Mouse (Mus musculus) cerebellum, adult 8-10 months (tissue): ENCODE measurements around the gene Epb41l4b.
A peak's percentile ranks its signal among the peaks of the same experiment; 100 is the strongest.

Experiments used
- DNase-seq: peaks from one replicate; pipeline ENCODE4 v3.0.0; 2022

Epb41l4b gene

DNA sequence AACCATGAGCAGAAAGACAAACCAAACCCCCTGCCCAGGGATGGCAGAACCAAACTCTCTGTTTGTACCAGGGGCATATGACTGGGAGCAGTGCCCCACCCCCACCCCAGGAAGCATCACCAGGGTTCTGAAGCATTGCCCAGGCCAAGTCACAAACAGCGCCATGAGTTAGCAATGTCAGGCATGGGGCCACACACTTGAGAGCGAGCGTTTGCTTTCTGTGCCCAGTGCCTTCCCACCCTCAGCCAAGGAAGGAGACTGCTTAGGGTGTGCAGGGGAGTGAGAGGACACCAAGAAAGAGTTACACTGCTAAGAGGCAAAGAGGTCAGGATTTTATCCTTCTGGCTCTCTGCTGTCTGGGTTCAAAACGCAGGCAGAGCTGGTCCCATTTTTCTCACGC lies 132.8 kb downstream of the Epb41l4b start:
- no peak for DNase-seq

GRCm38 (mm10) chr4:57007717-57008116 lies 135.5 kb downstream of the Epb41l4b start:
- no peak for DNase-seq

GRCm38 (mm10) chr4:57005011-57005410 lies 138.2 kb downstream of the Epb41l4b start:
- no peak for DNase-seq

DNA sequence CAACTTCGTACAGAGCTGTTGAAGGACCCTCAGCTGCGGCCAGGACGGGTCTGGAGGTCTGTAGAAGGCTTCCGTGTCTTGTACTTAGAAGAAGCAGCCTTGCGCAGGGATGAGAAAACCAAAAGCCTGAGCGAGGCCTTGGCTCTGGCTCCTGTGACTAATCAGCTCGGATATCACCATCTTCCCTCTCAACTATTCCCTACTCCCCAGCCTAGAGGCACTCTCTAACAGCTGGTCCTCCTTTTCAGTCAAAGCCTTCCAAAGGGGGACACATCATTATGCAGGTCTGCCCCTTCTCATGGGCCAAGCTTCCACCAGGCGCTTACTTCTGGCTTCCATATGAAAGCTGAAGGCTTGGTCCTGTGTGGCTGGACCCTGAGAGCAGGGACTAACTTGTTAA lies 139.4 kb downstream of the Epb41l4b start:
- no peak for DNase-seq

- no peak for DNase-seq
Measured at GRCm38 (mm10) chr4:57002751-57003150, 140.5 kb downstream of the Epb41l4b start.

GRCm38 (mm10) chr4:57001437-57001836 lies 141.8 kb downstream of the Epb41l4b start:
- no peak for DNase-seq

DNA sequence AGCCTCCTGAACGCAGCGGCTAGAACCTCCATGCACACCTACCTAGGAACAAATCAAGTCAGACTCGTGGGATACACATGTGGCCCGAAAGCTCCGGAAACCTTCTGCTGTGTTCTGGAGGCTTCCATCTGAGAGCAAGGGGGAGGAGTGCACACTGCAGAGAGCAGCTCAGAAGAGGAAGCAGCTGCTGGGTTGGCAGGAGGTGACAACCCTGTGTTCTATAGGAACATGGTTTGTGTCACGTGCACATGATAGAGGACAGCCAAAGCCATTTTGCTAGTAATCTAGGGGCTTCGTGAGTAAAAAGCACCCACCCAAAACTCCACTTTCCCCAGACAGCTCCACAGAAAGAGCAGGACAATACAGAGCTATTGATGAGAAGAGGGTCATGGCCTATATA lies 149.9 kb downstream of the Epb41l4b start:
- DNase-seq, result no peak

DNA sequence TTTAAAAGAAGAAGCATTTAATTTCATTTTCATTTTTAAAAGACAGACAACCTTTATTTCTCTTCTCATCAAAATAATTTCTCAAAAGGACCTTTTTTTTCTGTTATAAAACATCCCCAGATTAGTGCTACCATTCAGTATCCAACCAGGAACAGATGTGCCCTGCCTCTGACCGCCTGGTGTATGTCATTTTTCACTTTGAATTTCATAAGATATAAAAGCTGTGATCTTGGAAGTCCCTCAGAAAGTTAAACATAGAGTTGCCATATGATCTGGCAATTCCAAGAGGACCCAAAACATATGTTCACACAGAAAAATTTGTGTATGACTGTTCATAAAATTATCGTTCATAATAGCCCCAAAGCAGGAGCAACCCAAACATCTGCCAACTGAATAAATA lies 151.3 kb downstream of the Epb41l4b start:
- no peak for DNase-seq

DNA sequence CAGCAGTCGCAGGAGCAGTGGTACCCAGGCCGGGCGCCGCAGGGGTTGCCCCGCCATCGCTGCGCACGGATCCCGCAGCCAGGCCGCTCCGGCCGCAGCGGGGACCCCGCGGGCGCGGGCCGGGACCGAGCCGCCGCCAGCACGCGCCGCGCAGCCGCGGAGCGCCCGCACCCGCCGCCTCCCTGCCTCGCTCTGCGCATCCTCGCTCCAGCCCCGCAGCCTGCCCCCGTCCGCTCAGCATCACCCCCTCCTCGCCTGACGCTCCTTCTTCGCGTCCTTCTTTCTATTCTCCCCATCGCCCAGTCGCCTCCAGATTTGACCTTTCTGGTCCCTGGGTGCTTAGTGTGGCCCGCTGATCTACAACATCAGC lies 153.0 kb downstream of the Epb41l4b start, which contains the start of gene Frrs1l:
Gene Frrs1l (minus strand): TSS at position 177 of the 370 bp plus-strand sequence.
- no peak for DNase-seq

GRCm38 (mm10) chr4:56989431-56990214 lies 153.6 kb downstream of the Epb41l4b start:
- peak; percentile 68 for DNase-seq

DNA sequence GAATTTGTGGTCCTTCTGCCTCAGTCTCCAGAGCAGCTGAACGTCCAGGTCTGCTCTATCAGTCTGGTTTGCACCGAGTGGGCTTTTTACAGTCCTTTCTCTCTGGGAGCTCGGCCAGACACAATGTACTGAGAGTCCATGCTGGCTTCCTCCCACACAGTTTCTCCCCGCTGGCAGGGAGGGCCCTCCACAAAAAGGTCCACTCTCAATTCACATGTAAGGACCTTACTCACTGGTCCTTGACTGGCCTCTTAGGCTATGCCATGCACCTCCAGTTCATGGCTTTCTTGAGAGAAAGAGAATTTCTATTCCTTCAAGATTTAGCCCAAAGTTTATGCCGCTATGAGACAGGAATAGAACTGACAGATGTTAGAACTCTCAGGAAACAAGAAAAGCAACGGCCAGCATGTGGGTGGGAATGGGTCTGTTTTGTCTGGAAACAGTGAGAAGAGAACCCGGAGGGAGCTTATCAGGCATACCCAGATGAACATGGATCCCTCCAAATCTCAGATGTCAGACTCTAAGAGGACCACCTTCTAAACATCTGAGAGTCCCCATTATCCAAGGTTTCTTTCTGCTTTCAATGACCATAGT lies 177.6 kb downstream of the Epb41l4b start:
- DNase-seq, result no peak

GRCm38 (mm10) chr4:56963687-56964086 lies 179.6 kb downstream of the Epb41l4b start:
- DNase-seq, result peak; percentile 46

GRCm38 (mm10) chr4:56961320-56961925 lies 181.8 kb downstream of the Epb41l4b start:
- no peak for DNase-seq

DNA sequence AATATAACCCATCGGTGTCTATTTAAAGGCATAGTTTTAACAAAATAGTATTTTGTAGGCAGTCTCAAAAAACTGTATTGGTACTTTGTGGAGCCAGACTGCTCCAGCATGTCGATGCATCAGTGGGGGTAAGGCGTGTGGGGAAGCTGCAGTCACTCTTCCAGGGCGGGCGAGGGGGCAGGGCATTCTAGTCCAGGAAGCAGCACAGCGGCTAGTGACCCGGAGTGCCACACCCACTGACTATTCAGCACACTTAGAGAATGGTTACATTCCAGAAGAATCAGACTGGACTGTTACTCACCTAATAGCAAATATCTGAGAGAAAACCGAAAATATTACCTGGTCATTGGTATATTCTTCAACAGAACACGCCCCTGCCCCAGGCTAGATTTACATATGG lies 185.7 kb downstream of the Epb41l4b start:
- no peak for DNase-seq

GRCm38 (mm10) chr4:56953235-56953634 lies 190.0 kb downstream of the Epb41l4b start:
- DNase-seq, result no peak

DNA sequence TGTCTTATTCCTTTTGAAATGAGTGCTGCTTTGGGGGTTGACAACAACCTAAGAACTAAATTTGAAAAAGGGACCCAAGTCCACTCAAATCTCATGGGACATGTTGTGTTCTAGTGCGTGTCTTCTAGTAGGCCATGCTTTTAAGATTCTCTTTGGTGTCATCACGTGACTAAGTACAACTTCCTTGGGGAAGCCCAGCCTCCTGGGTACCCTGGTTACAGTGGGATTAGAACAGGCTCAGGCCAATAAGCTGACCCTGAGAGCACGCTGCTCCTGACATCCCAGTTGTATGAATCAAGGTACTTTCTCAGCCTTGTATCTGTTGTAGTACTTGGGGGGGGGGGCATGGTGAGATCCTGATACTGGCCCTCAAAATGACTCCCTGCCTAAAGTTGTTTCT lies 191.5 kb downstream of the Epb41l4b start:
- DNase-seq, result no peak

- DNase-seq, result no peak
Measured at GRCm38 (mm10) chr4:56949494-56949893, 193.7 kb downstream of the Epb41l4b start.

GRCm38 (mm10) chr4:56946641-56947640 lies 196.3 kb downstream of the Epb41l4b start, which contains the start of gene Tmem245:
Gene Tmem245, minus strand, starts transcription at chr4:56947437.
- DNase-seq, result peak; percentile 91

DNA sequence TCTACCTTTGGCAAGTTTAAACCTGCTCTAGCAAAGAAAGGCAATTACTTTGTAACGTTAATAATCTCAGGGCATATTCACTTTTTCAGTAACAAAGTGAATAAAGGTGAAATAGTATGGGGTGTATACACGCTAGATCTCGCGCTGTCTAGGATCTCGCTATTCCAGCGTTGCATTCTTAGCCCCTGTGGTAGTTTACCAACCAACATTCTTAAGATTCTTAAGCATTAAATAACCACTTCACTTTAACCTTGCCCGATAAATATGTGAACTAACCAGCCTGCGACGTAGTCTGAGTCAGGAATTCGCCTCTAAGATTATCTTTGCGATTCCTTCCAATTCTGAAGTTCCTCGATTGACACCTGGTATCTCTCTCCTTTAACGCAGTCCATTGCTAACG lies 197.1 kb downstream of the Epb41l4b start:
- no peak for DNase-seq

DNA sequence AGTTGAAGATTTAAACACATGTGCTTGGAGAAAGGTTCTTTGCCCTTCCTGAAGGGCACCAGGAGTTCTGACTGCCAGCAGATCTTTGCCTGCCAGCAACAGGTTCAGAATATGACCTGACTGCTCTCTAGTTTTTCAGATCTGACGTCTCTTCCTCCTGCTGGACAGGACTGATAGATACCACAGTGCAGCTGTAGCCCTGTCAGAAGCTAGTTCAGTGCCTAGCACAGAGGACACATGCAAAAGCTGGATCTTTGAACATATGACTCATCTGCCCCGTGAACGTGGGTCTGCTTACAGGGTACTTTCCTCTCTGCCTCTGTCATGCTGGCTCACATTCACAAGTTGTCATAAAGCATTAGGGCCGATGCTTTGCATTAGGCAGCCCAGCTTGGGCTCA lies 199.0 kb downstream of the Epb41l4b start:
- DNase-seq, result no peak

DNA sequence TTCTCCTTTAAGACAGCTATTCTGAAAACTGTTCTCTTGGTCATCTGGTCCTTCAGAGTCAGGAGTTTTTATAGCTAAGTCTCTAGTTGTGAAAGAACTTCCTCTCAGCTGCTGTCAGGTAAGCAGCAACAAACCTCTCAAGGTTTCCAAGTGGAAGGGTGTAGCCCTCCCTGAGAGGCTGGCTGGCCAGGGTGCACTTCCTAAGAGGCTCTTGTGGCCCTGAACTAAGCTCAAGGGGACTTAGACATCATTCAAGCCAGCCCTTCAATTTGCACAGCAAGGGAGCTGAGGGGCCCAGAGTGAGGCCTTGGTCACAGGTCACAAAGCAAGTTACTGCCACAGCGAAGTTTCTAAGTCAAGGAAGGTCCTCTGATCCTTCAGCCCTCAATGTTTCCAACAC lies 200.0 kb downstream of the Epb41l4b start:
- no peak for DNase-seq

GRCm38 (mm10) chr4:56942567-56942966 lies 200.7 kb downstream of the Epb41l4b start:
- DNase-seq, result no peak
